Mouse (Mus musculus): Measurements from ENCODE around the gene Kcnj4. TPM values are rescaled to one million over a fixed set of nuclear protein-coding genes. Genes with fewer than 3 reads are reported as not detected.

Kcnj4 gene
- total RNA-seq, 2 experiments from 2014 or later = 0.10 TPM; not detected in 1

- intact Hi-C loops (cut with DNase I) = loop anchor here (2.0 kb wide), 1 partner anchor 14 kb away; no protein-coding TSS in a partner anchor
- no peak for TF ChIP-seq CTCF (IDR thresholded peaks at IDR 0.05)
- DNase-seq = peak; percentile 82
- Histone ChIP-seq H3K27ac (peak overlapping the region; percentile 64), H3K4me3 (no peak overlapping the region)
These were observed 22.2 kb upstream of the Kcnj4 start for GRCm38 (mm10) chr15:79527192-79527591.

- H3K4me3 ChIP-seq = no peak overlapping the region
- intact Hi-C loops (cut with DNase I) = loop anchor here (2.0 kb wide), 1 partner anchor 15 kb away; no protein-coding TSS in a partner anchor
- no peak for TF ChIP-seq CTCF (IDR thresholded peaks at IDR 0.05)
- peak overlapping the region; percentile 64 for H3K27ac ChIP-seq
- peak; percentile 61 for DNase-seq
These were observed 21.1 kb upstream of the Kcnj4 start for GRCm38 (mm10) chr15:79525979-79526768.

- peak overlapping the region; percentile 64; the same call in 1 of the 2 replicates for H3K27ac ChIP-seq
- H3K4me3 ChIP-seq = no peak overlapping the region
- no peak for DNase-seq
- intact Hi-C loops (cut with DNase I) = no loop called here
- no peak for TF ChIP-seq CTCF (IDR thresholded peaks at IDR 0.05)
These were observed 20.5 kb upstream of the Kcnj4 start for GRCm38 (mm10) chr15:79525564-79525963.

- no peak for DNase-seq
- Histone ChIP-seq H3K4me3 (no peak overlapping the region; the same call in 1 of the 2 replicates), H3K27ac (no peak overlapping the region)
- intact Hi-C loops (cut with DNase I) = no loop called here
- no peak for TF ChIP-seq CTCF (IDR thresholded peaks at IDR 0.05)
These were observed 14.6 kb upstream of the Kcnj4 start for GRCm38 (mm10) chr15:79519400-79520220.

GRCm38 (mm10) chr15:79518571-79518970 lies 13.5 kb upstream of the Kcnj4 start:
- intact Hi-C loops (cut with DNase I) = no loop called here
- DNase-seq = no peak
- Histone ChIP-seq H3K27ac (0 out of 2 replicates have a peak overlapping the region, but pooled peaks have one; percentile 8), H3K4me3 (peak overlapping the region; percentile 88)
- no peak for TF ChIP-seq CTCF (IDR thresholded peaks at IDR 0.05)

GRCm38 (mm10) chr15:79517710-79518109 lies 12.7 kb upstream of the Kcnj4 start:
- Histone ChIP-seq H3K27ac (peak overlapping the region; percentile 87), H3K4me3 (peak overlapping the region; percentile 88)
- no peak for TF ChIP-seq CTCF (IDR thresholded peaks at IDR 0.05)
- intact Hi-C loops (cut with DNase I) = no loop called here
- no peak for DNase-seq

GRCm38 (mm10) chr15:79516171-79517096 lies 11.4 kb upstream of the Kcnj4 start, which contains the start of gene Kdelr3:
Gene Kdelr3, plus strand, starts transcription at chr15:79516411.
- Histone ChIP-seq H3K27ac (peak within 1 kb of the TSS; percentile 87), H3K4me3 (peak within 1 kb of the TSS; percentile 88)
- intact Hi-C loops (cut with DNase I) = no loop called here
- peak; percentile 93 for DNase-seq
- peak; percentile 10; the same call in 1 of the 2 replicates for TF ChIP-seq CTCF (IDR thresholded peaks at IDR 0.05)

- no peak overlapping the region for H3K4me3 ChIP-seq
- DNase-seq = peak; percentile 60
- TF ChIP-seq CTCF (IDR thresholded peaks at IDR 0.05) = no peak
- intact Hi-C loops (cut with DNase I) = no loop called here
- no peak overlapping the region for H3K27ac ChIP-seq
These were observed 8.9 kb upstream of the Kcnj4 start for GRCm38 (mm10) chr15:79513940-79514339.

- intact Hi-C loops (cut with DNase I) = no loop called here
- DNase-seq = peak; percentile 91
- TF ChIP-seq CTCF (IDR thresholded peaks at IDR 0.05) = no peak
- Histone ChIP-seq H3K27ac (peak overlapping the region; percentile 24; the same call in 1 of the 2 replicates), H3K4me3 (peak overlapping the region; percentile 70)
These were observed 6.7 kb upstream of the Kcnj4 start for GRCm38 (mm10) chr15:79511553-79512320.

GRCm38 (mm10) chr15:79510425-79510824 lies 5.4 kb upstream of the Kcnj4 start:
- intact Hi-C loops (cut with DNase I) = no loop called here

GRCm38 (mm10) chr15:79509998-79510397 lies 5.0 kb upstream of the Kcnj4 start:
- no peak overlapping the region for H3K27ac ChIP-seq
- intact Hi-C loops (cut with DNase I) = no loop called here
- H3K4me3 ChIP-seq = no peak overlapping the region
- no peak for DNase-seq
- no peak for TF ChIP-seq CTCF (IDR thresholded peaks at IDR 0.05)

More at GRCm38 (mm10) chr15:79510425-79510824, 5.4 kb upstream of the Kcnj4 start:
- Histone ChIP-seq H3K27ac (no peak overlapping the region), H3K4me3 (no peak overlapping the region)
- no peak for DNase-seq
- TF ChIP-seq CTCF (IDR thresholded peaks at IDR 0.05) = no peak

All from gastrocnemius, adult 2 months (tissue).